Mouse (Mus musculus) limb, embryonic 15.5 days (tissue): Measurements from ENCODE around the gene Rer1. TPM values are rescaled to one million over a fixed set of nuclear protein-coding genes. Genes with fewer than 3 reads are reported as not detected.

Experiments used
- ATAC-seq: fragments of 200-750 bp; cut with Nextera tagmentation; 2 replicates; pipeline ENCODE4 v1.8.0; 2017; ENCODE audit warnings: low read depth, moderate TSS enrichment; ENCODE audit not compliant: insufficient number of reproducible peaks, low FRiP score, low TSS enrichment
- H3K27ac ChIP-seq: fragments of 300-500 bp; sonication (generic); 2 replicates; pipeline ENCODE4 v1.5.1; 2015; ENCODE audit warnings: moderate library complexity, mild to moderate bottlenecking, inconsistent platforms
- H3K27me3 ChIP-seq: fragments of 300-500 bp; sonication (generic); 2 replicates; pipeline ENCODE4 v1.6.1; 2015; ENCODE audit warnings: inconsistent platforms
- H3K36me3 ChIP-seq: fragments of 300-500 bp; sonication (generic); 2 replicates; pipeline ENCODE4 v1.6.1; 2015; ENCODE audit warnings: inconsistent platforms
- H3K4me1 ChIP-seq: fragments of 300-500 bp; sonication (generic); 2 replicates; pipeline ENCODE4 v1.6.1; 2015; ENCODE audit warnings: inconsistent platforms
- H3K4me2 ChIP-seq: fragments of 300-500 bp; sonication (generic); 2 replicates; pipeline ENCODE4 v1.6.1; 2015; ENCODE audit warnings: mild to moderate bottlenecking, inconsistent platforms
- H3K4me3 ChIP-seq: fragments of 300-500 bp; sonication (generic); 2 replicates; pipeline ENCODE4 v1.5.1; 2015; ENCODE audit warnings: mild to moderate bottlenecking, inconsistent platforms
- H3K9ac ChIP-seq: fragments of 300-500 bp; sonication (generic); 2 replicates; pipeline ENCODE4 v1.6.1; 2015; ENCODE audit warnings: inconsistent platforms
- H3K9me3 ChIP-seq: fragments of 300-500 bp; sonication (generic); 2 replicates; pipeline ENCODE4 v1.6.1; 2016; ENCODE audit warnings: inconsistent platforms
- WGBS: fragments of 180-500 bp; shearing (Covaris S2); methylation state at CpG from one replicate; pipeline ENCODE4 v1.1.7; 2015; 5-methylcytosine and 5-hydroxymethylcytosine counted together
- polyA plus RNA-seq: library from polyadenylated mRNA; unstranded; fragments of >200 nt; fragmentation: Nextera tagmentation; extraction: Ambion mirVana; gene quantifications from 2 replicates; pipeline ENCODE4 v1.2.1, GENCODE M21; 2015

The Rer1 gene
- polyA plus RNA-seq, 1 experiment from 2014 or later: 170 TPM

DNA sequence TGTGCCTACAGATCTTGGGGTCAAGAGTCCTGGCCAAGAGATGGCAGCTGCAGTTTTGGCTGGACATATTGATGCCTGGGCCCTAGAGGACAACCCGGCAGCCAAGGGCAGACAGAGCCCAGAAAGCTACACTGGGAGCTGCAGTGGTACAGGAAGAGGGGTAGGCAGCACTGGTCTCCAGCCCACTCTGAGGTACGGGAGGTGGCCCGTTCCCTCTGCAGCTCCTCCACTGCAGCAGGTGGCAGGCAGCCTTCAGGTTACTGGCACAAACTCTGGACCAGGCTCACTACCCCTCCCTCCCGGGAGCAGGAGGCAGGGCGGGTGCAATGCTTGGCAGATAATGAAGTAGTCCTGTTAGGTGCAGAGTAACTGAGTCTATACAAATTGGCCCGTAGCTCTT is 45.5 kb downstream of the Rer1 start:
- no peak overlapping the region for H3K27ac ChIP-seq
- H3K36me3 ChIP-seq: no peaks in the 10 kb centered on the region
- peaks cover 71% of the 10 kb centered on the region for H3K27me3 ChIP-seq
- H3K4me2 ChIP-seq: no peak overlapping the region
- no peak overlapping the region for H3K4me3 ChIP-seq
- 71% methylated on average over 6 of the region's 6 CpGs for WGBS
- no peak for ATAC-seq
- H3K4me1 ChIP-seq: peaks cover 9% of the 10 kb centered on the region
- H3K9me3 ChIP-seq: no peaks in the 10 kb centered on the region
- H3K9ac ChIP-seq: no peak overlapping the region

DNA sequence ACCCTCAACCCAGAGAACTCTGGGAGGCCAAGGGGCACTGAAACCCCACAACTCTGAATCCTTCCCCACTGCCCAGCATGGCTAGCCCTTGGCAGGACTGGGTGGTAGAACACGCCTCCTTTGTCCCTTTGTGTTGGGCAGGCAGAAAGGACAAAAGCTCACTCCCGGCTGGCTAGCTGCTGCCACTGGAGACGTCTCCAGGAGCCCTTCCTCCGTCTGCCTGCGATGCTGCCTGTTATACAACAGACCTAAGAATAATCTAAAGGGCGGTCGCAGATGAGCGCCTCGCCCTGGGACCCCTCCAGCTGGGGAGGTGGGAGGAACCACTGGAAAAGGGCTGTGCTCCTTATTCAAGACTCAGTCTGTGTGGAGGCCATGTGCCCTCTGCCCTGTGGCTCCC is 46.0 kb downstream of the Rer1 start:
- Histone ChIP-seq H3K27me3 (peaks cover 68% of the 10 kb centered on the region), H3K27ac (no peak overlapping the region), H3K36me3 (no peaks in the 10 kb centered on the region), H3K4me3 (no peak overlapping the region), H3K4me2 (no peak overlapping the region), H3K9ac (no peak overlapping the region), H3K9me3 (no peaks in the 10 kb centered on the region), H3K4me1 (peaks cover 9% of the 10 kb centered on the region)
- 62% methylated on average over 9 of the region's 9 CpGs for WGBS
- no peak for ATAC-seq

DNA sequence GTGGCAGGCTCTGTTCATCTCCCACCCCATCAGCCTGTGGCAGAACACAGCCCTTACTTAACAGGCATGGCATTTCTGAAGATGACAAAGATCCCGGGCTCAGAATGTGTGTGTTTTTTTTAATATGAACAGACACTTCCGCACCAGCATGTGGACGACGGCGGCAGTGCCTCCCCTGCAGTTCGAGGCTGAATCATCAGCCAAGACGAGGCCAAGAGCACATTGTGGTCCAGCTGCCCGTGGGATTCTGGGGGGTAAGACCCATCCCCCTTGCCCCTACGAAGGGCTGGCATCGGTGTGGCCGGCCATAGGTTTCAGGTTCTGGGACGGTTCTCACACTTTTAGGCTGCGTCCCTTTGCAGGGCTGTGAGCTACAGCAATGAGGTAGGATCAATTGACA is 51.4 kb downstream of the Rer1 start:
- H3K27me3 ChIP-seq: peaks cover 35% of the 10 kb centered on the region; the same call in 1 of the 2 replicates
- H3K4me3 ChIP-seq: no peak overlapping the region
- no peaks in the 10 kb centered on the region for H3K4me1 ChIP-seq

DNA sequence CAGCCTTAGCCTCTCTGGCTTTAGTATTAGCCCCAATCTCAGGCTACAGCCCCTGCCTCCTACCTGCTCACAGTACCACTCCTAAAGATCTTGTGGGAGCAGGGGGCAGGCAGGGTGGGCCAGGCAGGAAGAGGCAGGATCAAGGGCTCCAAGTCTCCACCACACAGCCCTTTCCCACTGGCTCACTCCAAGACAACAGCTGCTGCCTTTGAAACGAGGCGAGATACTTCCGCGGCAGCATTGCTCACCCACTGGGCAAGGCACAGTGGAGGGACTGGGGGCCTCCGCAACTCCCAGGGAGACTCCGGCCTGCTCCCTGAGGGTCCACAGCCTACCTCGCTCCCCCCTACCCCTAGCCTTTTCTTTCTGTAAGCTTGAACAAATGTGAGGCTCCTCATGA is 52.0 kb downstream of the Rer1 start:
- H3K4me1 ChIP-seq: no peaks in the 10 kb centered on the region
- H3K9ac ChIP-seq: no peak overlapping the region
- no peaks in the 10 kb centered on the region for H3K36me3 ChIP-seq
- no peak overlapping the region for H3K4me2 ChIP-seq
- H3K27ac ChIP-seq: no peak overlapping the region
- H3K27me3 ChIP-seq: peaks cover 30% of the 10 kb centered on the region; the same call in 1 of the 2 replicates
- H3K9me3 ChIP-seq: no peaks in the 10 kb centered on the region
- no peak overlapping the region for H3K4me3 ChIP-seq
- ATAC-seq: no peak
- WGBS: 34% methylated on average over 7 of the region's 7 CpGs

More for the DNA sequence above, 51.4 kb downstream of the Rer1 start:
- no peak overlapping the region for H3K27ac ChIP-seq
- no peak overlapping the region for H3K9ac ChIP-seq
- ATAC-seq: no peak
- H3K36me3 ChIP-seq: no peaks in the 10 kb centered on the region
- no peak overlapping the region for H3K4me2 ChIP-seq
- no peaks in the 10 kb centered on the region for H3K9me3 ChIP-seq
- WGBS: 65% methylated on average over 13 of the region's 13 CpGs

- H3K27me3 ChIP-seq: peaks cover 27% of the 10 kb centered on the region; the same call in 1 of the 2 replicates
- WGBS: 49% methylated on average over 6 of the region's 6 CpGs
Observed at GRCm38 (mm10) chr4:155033115-155033514, 53.1 kb downstream of the Rer1 start.

DNA sequence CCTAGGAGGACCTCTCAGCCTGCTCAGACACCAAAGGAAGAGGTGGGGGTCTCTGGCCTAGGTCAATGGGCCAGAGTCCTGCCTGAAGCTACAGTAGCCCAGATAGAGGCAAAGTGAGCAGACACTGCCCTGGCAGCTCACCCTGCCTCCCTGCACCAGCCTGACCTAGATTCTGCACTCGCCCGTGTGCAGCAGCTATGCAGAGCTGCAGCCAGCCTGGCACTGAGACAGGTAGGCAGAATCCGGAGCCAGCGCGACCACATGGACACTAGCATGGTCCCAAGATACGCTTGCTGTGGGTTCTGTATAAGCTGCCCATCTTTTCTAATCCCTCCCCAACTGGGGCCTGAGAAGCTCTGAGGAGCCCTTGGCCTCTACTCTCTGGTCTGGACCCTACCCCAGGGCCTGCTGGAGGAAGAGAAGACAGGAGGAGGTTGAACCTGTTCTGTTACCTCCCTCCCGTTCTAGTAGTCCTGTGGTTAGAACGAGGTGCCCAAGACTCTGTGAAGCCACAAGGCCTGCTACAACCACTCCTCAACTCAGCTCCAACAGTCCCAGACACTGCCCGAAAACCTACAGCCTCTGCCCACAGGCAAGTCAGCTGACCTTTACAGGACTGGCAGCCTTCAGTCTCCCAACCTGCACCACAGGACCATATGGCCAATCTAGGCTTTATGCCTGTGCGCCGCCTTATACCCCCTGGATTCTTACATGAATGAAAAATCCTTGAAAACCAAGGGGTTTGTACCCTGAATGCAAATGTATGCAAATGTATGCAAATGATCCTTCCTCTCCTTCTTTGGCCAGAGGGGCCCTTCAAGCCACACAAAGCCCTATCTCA is 61.8 kb downstream of the Rer1 start:
- 0 out of 2 replicates have a peak, but pooled peaks cover 4% of the 10 kb centered on the region for H3K27me3 ChIP-seq
- no peak overlapping the region for H3K4me3 ChIP-seq
- no peaks in the 10 kb centered on the region for H3K9me3 ChIP-seq
- no peak overlapping the region for H3K9ac ChIP-seq
- ATAC-seq: no peak
- 82% methylated on average over 11 of the region's 11 CpGs for whole genome bisulfite sequencing
- H3K4me2 ChIP-seq: no peak overlapping the region
- H3K27ac ChIP-seq: no peak overlapping the region
- H3K4me1 ChIP-seq: peaks cover 9% of the 10 kb centered on the region
- H3K36me3 ChIP-seq: no peaks in the 10 kb centered on the region

More at GRCm38 (mm10) chr4:155033115-155033514, 53.1 kb downstream of the Rer1 start:
- Histone ChIP-seq H3K9me3 (no peaks in the 10 kb centered on the region), H3K4me3 (no peak overlapping the region), H3K27ac (no peak overlapping the region), H3K4me1 (no peaks in the 10 kb centered on the region), H3K9ac (no peak overlapping the region), H3K36me3 (no peaks in the 10 kb centered on the region), H3K4me2 (no peak overlapping the region)
- no peak for ATAC-seq

Other genes with a start within 250 kb of the Rer1 start
- gene Ttc34, start 248.9 kb downstream of the Rer1 start, polyA plus RNA-seq: 0.12 and 0.27 TPM in 2 replicates
- gene Mmel1, start 216.8 kb downstream of the Rer1 start, polyA plus RNA-seq: 0.20 and 0.23 TPM in 2 replicates
- gene Fam213b, start 187.2 kb downstream of the Rer1 start, polyA plus RNA-seq: 57.3 and 65.5 TPM in 2 replicates
- 0.86 and 1.1 TPM in 2 replicates for gene Tnfrsf14, start 157.8 kb downstream of the Rer1 start, polyA plus RNA-seq
- 1.1 and 1.3 TPM in 2 replicates for gene Hes5, start 125.5 kb downstream of the Rer1 start, polyA plus RNA-seq
- gene Pank4, start 122.3 kb downstream of the Rer1 start, polyA plus RNA-seq: 35.4 and 38.6 TPM in 2 replicates
- 11.6 and 13.7 TPM in 2 replicates for gene Plch2, start 29.6 kb downstream of the Rer1 start, polyA plus RNA-seq
- 21.3 and 22.8 TPM in 2 replicates for gene Pex10, start 19.4 kb downstream of the Rer1 start, polyA plus RNA-seq
- gene Morn1, start 195 bp upstream of the Rer1 start, polyA plus RNA-seq: 5.0 and 6.2 TPM in 2 replicates
- 25.2 and 26.8 TPM in 2 replicates for gene Ski, start 136.2 kb upstream of the Rer1 start, polyA plus RNA-seq
- 74.0 and 76.2 TPM in 2 replicates for gene Faap20, start 163.4 kb upstream of the Rer1 start, polyA plus RNA-seq